8 mouse cellular contexts compared by ENCODE assay signal in the genomic region with DNA sequence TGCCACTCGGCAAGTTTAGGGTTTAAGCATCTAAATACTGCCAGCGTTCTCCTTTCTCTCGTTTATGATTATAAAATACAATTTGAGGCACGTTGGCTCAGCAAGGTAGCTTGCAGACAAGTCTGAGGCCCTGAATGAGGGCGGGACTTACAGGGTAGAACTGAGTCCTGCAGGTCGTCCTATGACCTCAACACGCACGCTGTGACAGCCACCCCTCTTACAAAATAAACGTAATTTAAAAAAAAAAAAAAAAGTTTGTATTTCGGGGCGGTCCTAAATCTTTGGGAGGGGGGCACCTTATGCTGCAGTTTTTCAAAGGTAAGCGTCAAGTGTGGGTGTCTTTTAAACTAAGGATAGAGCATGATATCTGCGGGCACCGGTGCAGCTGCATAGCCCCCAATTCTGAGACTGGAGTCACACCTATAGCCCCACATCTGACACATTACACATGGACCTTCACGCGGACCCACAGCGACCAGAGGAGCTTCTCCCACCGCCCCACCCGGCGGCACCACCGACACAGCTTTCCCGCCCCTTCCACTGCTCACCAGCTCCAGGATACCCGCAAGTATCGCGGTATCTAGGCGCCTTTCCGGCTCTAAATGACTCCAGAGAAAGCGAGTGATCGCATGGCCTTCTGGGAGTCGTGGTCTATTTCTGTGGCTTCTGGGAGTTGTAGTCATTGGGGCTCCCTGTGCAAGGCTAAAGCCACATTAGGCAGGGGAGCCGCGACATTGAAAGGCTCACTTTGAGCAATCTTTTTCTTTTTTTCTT. TPM values are rescaled to one million over a fixed set of nuclear protein-coding genes. Genes with fewer than 3 reads are reported as not detected.
DNase-seq lines count a peak whose midpoint lies in the region; ATAC-seq and TF ChIP-seq lines count a peak whose summit lies in the region.

Gene Ppcdc, minus strand, starts transcription at position 603 of the 774 bp plus-strand sequence.

- TF ChIP-seq POLR2A in bone marrow, adult 2 months (IDR thresholded peaks at IDR 0.05; ENCODE audit: borderline replicate concordance, control insufficient read depth, low read depth, low read length): peak; percentile 90
- peak; percentile 81; the same call in 1 of the 2 replicates for TF ChIP-seq POLR2A in limb, embryonic 14.5 days (IDR thresholded peaks at IDR 0.05; ENCODE audit: borderline replicate concordance, extremely low read depth, insufficient read depth, insufficient read length)

- peak within 1 kb of the TSS; percentile 60 for H3K4me2 ChIP-seq in embryonic facial prominence, embryonic 15.5 days (replicated peaks)
- peak within 1 kb of the TSS; percentile 76 for H3K4me2 ChIP-seq in limb, embryonic 14.5 days (replicated peaks; ENCODE audit: low read depth, low read length, severe bottlenecking)
- H3K4me2 ChIP-seq in midbrain, postnatal 0 days (ENCODE audit: low read depth, low read length, poor library complexity, severe bottlenecking): peak within 1 kb of the TSS; percentile 68

- 0 out of 2 replicates have a peak, but pooled peaks cover 4% of the 10 kb centered on the region for H3K36me3 ChIP-seq in embryonic facial prominence, embryonic 15.5 days
- no peaks in the 10 kb centered on the region for H3K36me3 ChIP-seq in limb, embryonic 14.5 days (ENCODE audit: control insufficient read depth, insufficient read depth, low read length)
- H3K36me3 ChIP-seq in midbrain, postnatal 0 days (ENCODE audit: insufficient read depth, low read length): peaks cover 16% of the 10 kb centered on the region

- no peaks in the 10 kb centered on the region for H3K27me3 ChIP-seq in embryonic facial prominence, embryonic 15.5 days
- H3K27me3 ChIP-seq in limb, embryonic 14.5 days (ENCODE audit: control insufficient read depth, insufficient read depth, low read length): no peaks in the 10 kb centered on the region
- H3K27me3 ChIP-seq in midbrain, postnatal 0 days (ENCODE audit: insufficient read depth, low read length): no peaks in the 10 kb centered on the region

- H3K9me3 ChIP-seq in embryonic facial prominence, embryonic 15.5 days (replicated peaks): no peaks in the 10 kb centered on the region
- no peaks in the 10 kb centered on the region for H3K9me3 ChIP-seq in limb, embryonic 14.5 days (ENCODE audit: control insufficient read depth, low read length)
- no peaks in the 10 kb centered on the region for H3K9me3 ChIP-seq in midbrain, postnatal 0 days (ENCODE audit: low read length)

- peak; percentile 96 for ATAC-seq in embryonic facial prominence, embryonic 15.5 days (ENCODE audit: insufficient number of reproducible peaks, low FRiP score, low TSS enrichment, low read depth)
- ATAC-seq in limb, embryonic 14.5 days (ENCODE audit: low FRiP score, low read depth): peak; percentile 96
- ATAC-seq in midbrain, postnatal 0 days (ENCODE audit: low FRiP score): peak; percentile 94

- peaks cover 3% of the 10 kb centered on the region for H3K4me1 ChIP-seq in bone marrow, adult 2 months (ENCODE audit: control insufficient read depth, insufficient read depth, low read length)
- 0 out of 2 replicates have a peak, but pooled peaks cover 6% of the 10 kb centered on the region for H3K4me1 ChIP-seq in embryonic facial prominence, embryonic 15.5 days
- H3K4me1 ChIP-seq in limb, embryonic 14.5 days (ENCODE audit: control insufficient read depth, insufficient read depth, low read length): peaks cover 6% of the 10 kb centered on the region; the same call in 1 of the 2 replicates
- H3K4me1 ChIP-seq in midbrain, postnatal 0 days (ENCODE audit: insufficient read depth, low read length): peaks cover 4% of the 10 kb centered on the region; the same call in 1 of the 2 replicates

- peak within 1 kb of the TSS; percentile 43 for H3K9ac ChIP-seq in embryonic facial prominence, embryonic 15.5 days
- H3K9ac ChIP-seq in limb, embryonic 14.5 days (ENCODE audit: low read depth, low read length, severe bottlenecking): peak within 1 kb of the TSS; percentile 68
- H3K9ac ChIP-seq in midbrain, postnatal 0 days (replicated peaks; ENCODE audit: low read length, poor library complexity, severe bottlenecking): peak within 1 kb of the TSS; percentile 64

- WGBS in bone marrow, adult 2 months: 2% methylated on average over 32 of the region's 32 CpGs
- 2% methylated on average over 32 of the region's 32 CpGs for WGBS in embryonic facial prominence, embryonic 15.5 days
- WGBS in limb, embryonic 14.5 days: 3% methylated on average over 31 of the region's 32 CpGs
- WGBS in midbrain, postnatal 0 days: 2% methylated on average over 32 of the region's 32 CpGs

- H3K27ac ChIP-seq in bone marrow, adult 2 months (ENCODE audit: control insufficient read depth, insufficient read depth, low read depth, low read length, poor library complexity): peak within 1 kb of the TSS; percentile 73
- peak within 1 kb of the TSS; percentile 85 for H3K27ac ChIP-seq in embryonic facial prominence, embryonic 15.5 days (replicated peaks)
- H3K27ac ChIP-seq in limb, embryonic 14.5 days (replicated peaks; ENCODE audit: low read depth, low read length): peak within 1 kb of the TSS; percentile 81
- peak within 1 kb of the TSS; percentile 77 for H3K27ac ChIP-seq in midbrain, postnatal 0 days (ENCODE audit: low read depth, low read length)

- no peak for TF ChIP-seq CTCF in bone marrow, adult 2 months (IDR thresholded peaks at IDR 0.05; ENCODE audit: control insufficient read depth, insufficient read depth, low read length)
- TF ChIP-seq CTCF in midbrain, postnatal 0 days (IDR thresholded peaks at IDR 0.05): no peak

- DNase-seq in 416B (ENCODE audit: low read depth): peak; percentile 99
- DNase-seq in heart, adult 8-10 months (ENCODE audit: low spot score): peak; percentile 95
- peak; percentile 97 for DNase-seq in kidney, adult 9 months
- peak; percentile 98 for DNase-seq in limb, embryonic 14.5 days (ENCODE audit: low spot score)
- peak; percentile 98 for DNase-seq in midbrain, postnatal 0 days (ENCODE audit: low spot score)
- peak; percentile 71 to 82 for DNase-seq in spleen, postnatal 14 days (ENCODE audit: low spot score in 2 of 2)

- H3K4me3 ChIP-seq in bone marrow, adult 2 months (replicated peaks; ENCODE audit: control insufficient read depth, low read depth, low read length): peak within 1 kb of the TSS; percentile 84
- peak within 1 kb of the TSS; percentile 56 for H3K4me3 ChIP-seq in embryonic facial prominence, embryonic 15.5 days (replicated peaks)
- H3K4me3 ChIP-seq in limb, embryonic 14.5 days (replicated peaks; ENCODE audit: low read length): peak within 1 kb of the TSS; percentile 54
- peak within 1 kb of the TSS; percentile 44 for H3K4me3 ChIP-seq in midbrain, postnatal 0 days (ENCODE audit: low read depth, low read length)

RNA-seq across cellular contexts. Expression of gene Ppcdc, which starts in this region (rescaled TPM):
- 31.1 and 49.4 TPM in 2 replicates for polyA plus RNA-seq in bone marrow, adult 2 months (2011; ENCODE audit: insufficient read depth, insufficient read length, low replicate concordance, missing spikeins)
- polyA plus RNA-seq in embryonic facial prominence, embryonic 15.5 days (2015; fragmentation: Nextera tagmentation; extraction: Ambion mirVana): 26.1 and 28.1 TPM in 2 replicates
- 10 to 100 TPM in 2 of 4 experiments, 1 to 10 TPM in 2; 7.0 to 18.5 (median 9.7) TPM for total RNA-seq in heart, adult 8-10 months (2022)
- polyA plus RNA-seq in limb, embryonic 14.5 days (2012; rRNA removed): 32.1 and 32.8 TPM in 2 replicates
- polyA plus RNA-seq in limb, embryonic 14.5 days (2014; fragmentation: Nextera tagmentation; extraction: Ambion mirVana): 22.1 and 27.5 TPM in 2 replicates
- 23.1 and 29.7 TPM in 2 replicates for total RNA-seq in midbrain, postnatal 0 days (2014; rRNA removed)
- polyA plus RNA-seq in midbrain, postnatal 0 days (2015; fragmentation: Nextera tagmentation; extraction: Ambion mirVana): 15.0 and 17.6 TPM in 2 replicates

Comparison
In these comparisons a context has a peak if more than half of its experiments do, and no peak if none do; other contexts are left out.
1. Peak in every context shown above with its lines: DNase-seq, ATAC-seq, H3K4me3 ChIP-seq and H3K27ac ChIP-seq.